Mouse (Mus musculus) heart, adult 2 months (tissue): ENCODE measurements around the gene Ldb3. TPM values are rescaled to one million over a fixed set of nuclear protein-coding genes. Genes with fewer than 3 reads are reported as not detected.

Experiments
- DNase-seq, 2 experiments: peaks; one replicate each; pipeline ENCODE4 v3.0.0; 2021
- H3K27ac ChIP-seq: fragments of 200-600 bp; 2 replicates; pipeline ENCODE4 v1.8.1; 2022
- H3K27me3 ChIP-seq: fragments of 200-500 bp; 2 replicates; pipeline ENCODE4 v1.6.1; 2012; ENCODE audit warnings: mild to moderate bottlenecking, low read length, inconsistent platforms, mixed read lengths; ENCODE audit not compliant: control insufficient read depth, insufficient read depth
- H3K36me3 ChIP-seq: fragments of 200-500 bp; 2 replicates; pipeline ENCODE4 v1.6.1; 2012; ENCODE audit warnings: low read length, inconsistent platforms; ENCODE audit not compliant: control insufficient read depth, insufficient read depth
- H3K4me1 ChIP-seq: fragments of 200-500 bp; 2 replicates; pipeline ENCODE4 v1.6.1; 2011; ENCODE audit warnings: low read length; ENCODE audit not compliant: control insufficient read depth, insufficient read depth
- H3K4me3 ChIP-seq: fragments of 200-600 bp; 2 replicates; pipeline ENCODE4 v1.8.1; 2022
- H3K79me2 ChIP-seq: fragments of 200-500 bp; replicated peaks from 2 replicates; pipeline ENCODE4 v1.6.1; 2012; ENCODE audit warnings: mild to moderate bottlenecking, inconsistent platforms, low read length, moderate library complexity, mixed read lengths; ENCODE audit not compliant: control insufficient read depth, insufficient read depth
- H3K9ac ChIP-seq: fragments of 200-500 bp; 2 replicates; pipeline ENCODE4 v1.6.1; 2012; ENCODE audit warnings: low read depth, mild to moderate bottlenecking, control low read depth, inconsistent platforms, low read length, mixed read lengths
- CTCF ChIP-seq: fragments of 200-600 bp; IDR thresholded peaks from 2 replicates; pipeline ENCODE4 v1.8.1; 2022; ENCODE audit warnings: antibody characterized with exemption, mild to moderate bottlenecking, moderate library complexity
- EP300 ChIP-seq: fragments of 200-500 bp; IDR thresholded peaks from 2 replicates; pipeline ENCODE4 v1.6.1; 2011; ENCODE audit warnings: low read depth, low read length, control low read depth; ENCODE audit not compliant: insufficient read depth
- POLR2A ChIP-seq: fragments of 200-500 bp; IDR thresholded peaks from 2 replicates; pipeline ENCODE4 v1.6.1; 2011; ENCODE audit warnings: mild to moderate bottlenecking, low read depth, low read length, control low read depth; ENCODE audit not compliant: insufficient read depth
- WGBS: fragments of 180-500 bp; shearing (Covaris S2); methylation state at CpG from one replicate; pipeline ENCODE4 v1.1.7; 2018; 5-methylcytosine and 5-hydroxymethylcytosine counted together
- intact Hi-C: fragments of 180-260 bp; cut with DNase I; formaldehyde crosslinking; loops from one replicate; pipeline ENCODE4 v1.15.1; 2025
- polyA plus RNA-seq: library from polyadenylated mRNA; depleted of rRNA; stranded (reverse); fragments of >200 nt; gene quantifications from 2 replicates; pipeline ENCODE4 v1.2.3, GENCODE M21; 2012
- total RNA-seq, 2 experiments: library from RNA; stranded (reverse); gene quantifications; 2 replicates each; pipeline ENCODE4 v1.2.3; 2021

Gene Ldb3
- total and polyA plus RNA-seq, 3 experiments, result 940 to 1,138 (median 1,084) TPM

GRCm38 (mm10) chr14:34503325-34503647, 85.2 kb downstream of the Ldb3 start, which contains the start of gene Bmpr1a:
Gene Bmpr1a, minus strand, starts transcription at chr14:34503341.
- TF ChIP-seq EP300 (no peak), POLR2A (no peak), CTCF (no peak)
- 15% methylated on average over 15 of the region's 15 CpGs for WGBS
- Histone ChIP-seq H3K4me3 (peak within 1 kb of the TSS; percentile 83), H3K36me3 (peaks cover 12% of the 10 kb centered on the region), H3K27ac (peak within 1 kb of the TSS; percentile 96), H3K27me3 (peaks cover 2% of the 10 kb centered on the region; the same call in 1 of the 2 replicates), H3K79me2 (no peaks in the 10 kb centered on the region), H3K9ac (peak within 1 kb of the TSS; percentile 94), H3K4me1 (peaks cover 7% of the 10 kb centered on the region)
- intact Hi-C loops, result loop anchor here (5.0 kb wide), 1 partner anchor 41 kb away; no protein-coding TSS in a partner anchor
- DNase-seq, result no peak

DNA sequence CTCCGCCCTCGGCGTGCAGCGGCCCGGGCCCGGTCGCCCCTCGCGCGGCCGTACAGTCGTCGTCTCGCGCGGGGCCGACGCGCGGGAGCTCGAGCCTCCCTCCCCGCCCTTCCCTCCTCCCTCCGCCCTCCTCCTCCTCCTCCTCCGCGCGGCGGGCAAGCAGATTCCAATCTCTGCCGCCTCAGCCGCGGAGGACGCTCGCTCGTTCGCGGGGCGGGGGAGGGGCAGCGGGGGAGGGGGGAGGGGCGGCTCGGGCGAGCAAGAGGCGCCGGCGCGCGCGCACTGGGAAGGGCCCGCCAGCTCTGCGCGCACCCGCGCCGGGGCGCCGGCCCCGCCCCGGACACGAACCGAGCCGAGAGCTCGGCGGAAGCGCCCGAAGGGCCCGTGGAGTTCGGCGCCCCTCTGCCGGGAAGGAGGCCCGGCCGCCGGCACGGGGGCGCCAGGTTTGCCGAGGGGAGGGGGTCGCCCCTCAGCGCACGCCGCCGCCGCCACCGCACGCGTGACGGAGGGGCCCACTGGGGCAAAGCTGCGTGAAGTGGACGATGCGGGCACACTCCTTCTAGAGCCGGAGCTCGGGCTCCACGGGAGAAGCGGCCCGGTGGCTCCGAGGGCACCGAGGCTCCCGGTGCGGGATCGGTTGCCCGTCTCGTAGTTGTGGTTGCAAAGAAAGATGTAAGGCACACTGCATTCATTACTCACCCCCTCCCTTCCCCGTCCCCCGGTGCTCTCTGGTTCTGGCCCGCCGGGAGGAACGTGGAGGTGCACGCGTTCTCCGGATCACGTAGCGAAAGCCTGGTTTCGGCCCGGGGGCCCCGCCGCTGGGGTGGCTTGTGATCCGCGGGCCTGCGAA, 85.8 kb downstream of the Ldb3 start:
- peaks cover 5% of the 10 kb centered on the region for H3K4me1 ChIP-seq
- no peaks in the 10 kb centered on the region for H3K79me2 ChIP-seq
- under 1% methylated on average over 83 of the region's 115 CpGs for WGBS
- H3K9ac ChIP-seq, result peak overlapping the region; percentile 94
- TF ChIP-seq CTCF, result no peak
- TF ChIP-seq POLR2A, result peak; percentile 24; the same call in 1 of the 2 replicates
- H3K27ac ChIP-seq, result peak overlapping the region; percentile 96
- peaks cover 2% of the 10 kb centered on the region; the same call in 1 of the 2 replicates for H3K27me3 ChIP-seq
- intact Hi-C loops, result loop anchor here (5.0 kb wide), 1 partner anchor 40 kb away; no protein-coding TSS in a partner anchor
- peak overlapping the region; percentile 83 for H3K4me3 ChIP-seq
- DNase-seq, result peak; percentile 93
- peaks cover 14% of the 10 kb centered on the region for H3K36me3 ChIP-seq

GRCm38 (mm10) chr14:34501804-34502474, 86.5 kb downstream of the Ldb3 start:
- Histone ChIP-seq H3K9ac (peak overlapping the region; percentile 85), H3K79me2 (no peaks in the 10 kb centered on the region), H3K4me3 (peak overlapping the region; percentile 83), H3K27ac (peak overlapping the region; percentile 90), H3K36me3 (peaks cover 18% of the 10 kb centered on the region), H3K27me3 (peaks cover 2% of the 10 kb centered on the region; the same call in 1 of the 2 replicates), H3K4me1 (peaks cover 10% of the 10 kb centered on the region)
- DNase-seq, result peak; percentile 60 to 71
- intact Hi-C loops, result loop anchor here (5.0 kb wide), 1 partner anchor 40 kb away; no protein-coding TSS in a partner anchor
- WGBS, result under 1% methylated on average over 70 of the region's 77 CpGs
- TF ChIP-seq POLR2A (0 out of 2 replicates have a peak, but pooled peaks have one; percentile 26), EP300 (no peak)

DNA sequence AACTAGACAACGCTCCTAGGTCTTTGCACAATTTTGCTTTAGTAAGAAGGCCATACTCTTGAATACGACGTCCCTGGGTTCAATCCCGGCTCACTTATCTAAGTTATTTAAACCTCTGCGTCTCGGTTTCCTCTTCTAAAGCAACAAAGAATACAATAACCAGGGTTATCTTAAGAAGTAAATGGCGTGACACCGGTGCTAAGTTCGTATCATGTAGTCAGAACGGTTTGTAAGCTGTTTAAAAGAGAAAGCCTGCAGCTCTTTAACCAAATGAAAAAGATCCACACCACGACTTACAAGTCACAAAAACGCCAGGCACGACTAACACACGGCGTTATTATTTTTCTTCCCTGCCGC, 87.1 kb downstream of the Ldb3 start:
- Histone ChIP-seq H3K27ac (peak overlapping the region; percentile 90), H3K9ac (peak overlapping the region; percentile 85), H3K4me1 (peaks cover 10% of the 10 kb centered on the region), H3K36me3 (peaks cover 18% of the 10 kb centered on the region), H3K79me2 (no peaks in the 10 kb centered on the region), H3K4me3 (peak overlapping the region; percentile 83), H3K27me3 (peaks cover 2% of the 10 kb centered on the region; the same call in 1 of the 2 replicates)
- intact Hi-C loops, result loop anchor here (5.0 kb wide), 1 partner anchor 39 kb away; no protein-coding TSS in a partner anchor
- DNase-seq, result no peak
- 1% methylated on average over 16 of the region's 16 CpGs for WGBS
- TF ChIP-seq EP300 (no peak), CTCF (no peak), POLR2A (no peak)

GRCm38 (mm10) chr14:34500309-34500708, 88.2 kb downstream of the Ldb3 start:
- no peaks in the 10 kb centered on the region for H3K79me2 ChIP-seq
- H3K27ac ChIP-seq, result peak overlapping the region; percentile 90; the same call in 1 of the 2 replicates
- peak overlapping the region; percentile 54 for H3K9ac ChIP-seq
- intact Hi-C loops, result loop anchor here (5.0 kb wide), 1 partner anchor 38 kb away; no protein-coding TSS in a partner anchor
- 16% methylated on average over 4 of the region's 4 CpGs for WGBS
- H3K4me1 ChIP-seq, result peaks cover 9% of the 10 kb centered on the region
- no peak for DNase-seq
- TF ChIP-seq CTCF (no peak), POLR2A (no peak), EP300 (no peak)
- H3K36me3 ChIP-seq, result peaks cover 24% of the 10 kb centered on the region
- H3K4me3 ChIP-seq, result peak overlapping the region; percentile 83
- H3K27me3 ChIP-seq, result peaks cover 2% of the 10 kb centered on the region; the same call in 1 of the 2 replicates
